Mouse (Mus musculus) ES-Bruce4 (cell line): ENCODE measurements around the gene Insr.

Source experiments
- CTCF ChIP-seq: IDR thresholded peaks from one replicate; pipeline ENCODE4 v1.8.1; 2011; ENCODE audit warnings: low read depth, low read length
- POLR2A ChIP-seq: IDR thresholded peaks from one replicate; pipeline ENCODE4 v1.8.1; 2011; ENCODE audit warnings: low read length; ENCODE audit not compliant: insufficient read depth

GRCm38 (mm10) chr8:3311482-3311881, 32.1 kb upstream of the Insr start:
- TF ChIP-seq POLR2A (no peak), CTCF (no peak)
